Mouse (Mus musculus): ENCODE data around the gene Proca1.

- TF ChIP-seq CTCF (IDR thresholded peaks at IDR 0.05) (no peak), EP300 (IDR thresholded peaks at IDR 0.05) (no peak)
These were observed 32.5 kb upstream of the Proca1 start for GRCm38 (mm10) chr11:78160675-78161074.
